Mouse (Mus musculus) layer of hippocampus, adult 2 months (tissue): Measurements from ENCODE around the gene Akna. TPM values are rescaled to one million over a fixed set of nuclear protein-coding genes. Genes with fewer than 3 reads are reported as not detected.

Experiments used
- DNase-seq, 2 experiments: peaks; one replicate each; pipeline ENCODE4 v3.0.0; 2022; ENCODE audit warnings: low spot score in 2 of 2
- H3K27ac ChIP-seq: fragments of 200-600 bp; 2 replicates; pipeline ENCODE4 v1.8.1; 2022
- H3K4me3 ChIP-seq: fragments of 200-600 bp; 2 replicates; pipeline ENCODE4 v1.8.1; 2022; ENCODE audit warnings: mild to moderate bottlenecking
- CTCF ChIP-seq: fragments of 200-600 bp; conservative IDR thresholded peaks from 2 replicates; pipeline ENCODE4 v1.8.1; 2022; ENCODE audit warnings: antibody characterized with exemption, mild to moderate bottlenecking, moderate library complexity
- total RNA-seq, 2 experiments: library from RNA; stranded (reverse); gene quantifications; 2 replicates each; pipeline ENCODE4 v1.2.3; 2021

Akna gene
- total RNA-seq, 2 experiments from 2014 or later = 3.5 to 3.8 TPM

GRCm38 (mm10) chr4:63388029-63388428, 15.1 kb downstream of the Akna start:
- H3K4me3 ChIP-seq = no peak overlapping the region
- no peak for DNase-seq
- TF ChIP-seq CTCF = no peak
- no peak overlapping the region for H3K27ac ChIP-seq

- TF ChIP-seq CTCF = no peak
- no peak overlapping the region for H3K4me3 ChIP-seq
- no peak overlapping the region for H3K27ac ChIP-seq
- no peak for DNase-seq
These were observed 17.4 kb downstream of the Akna start for GRCm38 (mm10) chr4:63385784-63386183.

- no peak for TF ChIP-seq CTCF
- H3K27ac ChIP-seq = no peak overlapping the region
- no peak for DNase-seq
- no peak overlapping the region for H3K4me3 ChIP-seq
These were observed 17.9 kb downstream of the Akna start for GRCm38 (mm10) chr4:63385253-63385652.

GRCm38 (mm10) chr4:63384262-63384661, 18.9 kb downstream of the Akna start:
- TF ChIP-seq CTCF = no peak
- Histone ChIP-seq H3K27ac (no peak overlapping the region), H3K4me3 (no peak overlapping the region)
- no peak for DNase-seq

GRCm38 (mm10) chr4:63383474-63383873, 19.7 kb downstream of the Akna start:
- TF ChIP-seq CTCF = no peak
- H3K4me3 ChIP-seq = no peak overlapping the region
- DNase-seq = no peak
- no peak overlapping the region for H3K27ac ChIP-seq

- H3K27ac ChIP-seq = no peak overlapping the region
- no peak for DNase-seq
- no peak for TF ChIP-seq CTCF
- H3K4me3 ChIP-seq = no peak overlapping the region
These were observed 20.3 kb downstream of the Akna start for GRCm38 (mm10) chr4:63382676-63383369.

- TF ChIP-seq CTCF = peak; percentile 52
- no peak for DNase-seq
- H3K27ac ChIP-seq = no peak overlapping the region
- no peak overlapping the region for H3K4me3 ChIP-seq
These were observed 25.7 kb downstream of the Akna start for GRCm38 (mm10) chr4:63377483-63377882.

- TF ChIP-seq CTCF = no peak
- Histone ChIP-seq H3K27ac (no peak overlapping the region), H3K4me3 (no peak overlapping the region)
- DNase-seq = peak in 1 of 2 experiments; percentile 25
These were observed 27.8 kb downstream of the Akna start for GRCm38 (mm10) chr4:63375367-63375766.

GRCm38 (mm10) chr4:63374331-63374730, 28.8 kb downstream of the Akna start:
- DNase-seq = no peak
- TF ChIP-seq CTCF = no peak
- Histone ChIP-seq H3K27ac (no peak overlapping the region), H3K4me3 (no peak overlapping the region)

GRCm38 (mm10) chr4:63373404-63373803, 29.8 kb downstream of the Akna start:
- Histone ChIP-seq H3K4me3 (no peak overlapping the region), H3K27ac (no peak overlapping the region)
- DNase-seq = no peak
- no peak for TF ChIP-seq CTCF

- H3K27ac ChIP-seq = no peak overlapping the region
- no peak overlapping the region for H3K4me3 ChIP-seq
- peak in 1 of 2 experiments; percentile 32 for DNase-seq
- TF ChIP-seq CTCF = peak; percentile 74
These were observed 31.3 kb downstream of the Akna start for GRCm38 (mm10) chr4:63371890-63372289.

- DNase-seq = no peak
- H3K27ac ChIP-seq = no peak overlapping the region
- TF ChIP-seq CTCF = no peak
- H3K4me3 ChIP-seq = no peak overlapping the region
These were observed 32.3 kb downstream of the Akna start for GRCm38 (mm10) chr4:63370897-63371296.

GRCm38 (mm10) chr4:63368577-63368976, 34.6 kb downstream of the Akna start:
- H3K27ac ChIP-seq = no peak overlapping the region
- DNase-seq = peak; percentile 68 to 94
- no peak overlapping the region for H3K4me3 ChIP-seq
- peak; percentile 100 for TF ChIP-seq CTCF

GRCm38 (mm10) chr4:63362150-63362549, 41.0 kb downstream of the Akna start, which contains the start of gene Orm2:
Orm2 (plus strand) TSS chr4:63362449.
- no peak for TF ChIP-seq CTCF
- H3K4me3 ChIP-seq = no peak within 1 kb of the TSS
- DNase-seq = no peak
- no peak within 1 kb of the TSS for H3K27ac ChIP-seq
